Comparison of ENCODE assay signal across 9 mouse cellular contexts in genomic region chr16:13673114-13673513, GRCm38 (mm10). TPM values are rescaled to one million over a fixed set of nuclear protein-coding genes. Genes with fewer than 3 reads are reported as not detected.
DNase-seq lines count a peak whose midpoint lies in the region; ATAC-seq and TF ChIP-seq lines count a peak whose summit lies in the region.
"Had no signal": no experiment of that assay in that cellular context is flagged by ENCODE, and none has a peak within 500 bp of the region (broad histone marks: within the 10 kb centered on the region; RNA-seq: fewer than 3 reads in every experiment).

No protein-coding gene starts in this region.

- dilution Hi-C loops in CH12.LX (cut with MboI; ENCODE audit: extremely low pct_ligation_motif_present, extremely low pct_unique_long_range_greater_than_20kb, low sequenced_read_pairs), result no loop called here

- DNase-seq in heart, embryonic 10.5 days (ENCODE audit: low spot score), result no peak
- DNase-seq in heart, adult 8-10 months (ENCODE audit: low spot score), result no peak
- no peak for DNase-seq in CH12.LX (ENCODE audit: extremely low read depth)
- no peak for DNase-seq in liver, embryonic 14.5 days (ENCODE audit: low read depth in 3 of 3, low spot score in 3 of 3)
- no peak for DNase-seq in adrenal gland, postnatal 4 days (ENCODE audit: low spot score in 2 of 2)
- no peak for DNase-seq in urinary bladder, postnatal 10 days (ENCODE audit: low spot score)
- DNase-seq in embryo, embryonic 9.5 days (ENCODE audit: extremely low spot score), result no peak

- in situ Hi-C loops in CH12.LX (cut with MboI; ENCODE audit: low pct_ligation_motif_present, low pct_unique_long_range_greater_than_20kb, low sequenced_read_pairs), result no loop called here

- WGBS in heart, embryonic 10.5 days, result 79% methylated on average over 5 of the region's 5 CpGs
- 67% methylated on average over 5 of the region's 5 CpGs for WGBS in forebrain, embryonic 16.5 days
- WGBS in liver, embryonic 14.5 days (ENCODE audit: insufficient replicate concordance), result 66% methylated on average over 5 of the region's 5 CpGs

- no peak for TF ChIP-seq POLR2A in CH12.LX (IDR thresholded peaks at IDR 0.05; ENCODE audit: low read depth, low read length)

- TF ChIP-seq EP300 in CH12.LX (IDR thresholded peaks at IDR 0.05; ENCODE audit: low read length), result no peak
- no peak for TF ChIP-seq EP300 in liver, embryonic 14.5 days (IDR thresholded peaks at IDR 0.05; ENCODE audit: low read depth)

- TF ChIP-seq CTCF in CH12.LX (conservative IDR thresholded peaks at IDR 0.05 in 1 of 2, IDR thresholded peaks at IDR 0.05 in 1 of 2; ENCODE audit: low read depth in 2 of 2, low read length in 2 of 2), result no peak
- no peak for TF ChIP-seq CTCF in liver, embryonic 14.5 days (IDR thresholded peaks at IDR 0.05; ENCODE audit: low read depth)

- H3K79me2 ChIP-seq in CH12.LX (replicated peaks; ENCODE audit: control insufficient read depth, extremely low read depth, insufficient read depth, poor library complexity, severe bottlenecking), result peaks cover 34% of the 10 kb centered on the region

- peaks cover 12% of the 10 kb centered on the region for H3K4me1 ChIP-seq in heart, embryonic 10.5 days
- H3K4me1 ChIP-seq in CH12.LX (ENCODE audit: control insufficient read depth in 1 of 2, insufficient read depth in 2 of 2), result peaks cover 0 to 37% of the 10 kb centered on the region in 2 experiments
- H3K4me1 ChIP-seq in forebrain, embryonic 16.5 days (replicated peaks; ENCODE audit: control insufficient read depth, insufficient read depth, low read length), result peaks cover 13% of the 10 kb centered on the region
- H3K4me1 ChIP-seq in liver, embryonic 14.5 days (replicated peaks; ENCODE audit: control insufficient read depth in 2 of 2, insufficient read depth in 2 of 2, low read length in 1 of 2), result peaks cover 16 to 24% of the 10 kb centered on the region in 2 experiments

- H3K4me2 ChIP-seq in CH12.LX (ENCODE audit: insufficient read depth, low read depth, poor library complexity, severe bottlenecking), result peak overlapping the region; percentile 92
- H3K4me2 ChIP-seq in forebrain, embryonic 16.5 days (ENCODE audit: low read length), result peak overlapping the region; percentile 74
- peak overlapping the region; percentile 88 for H3K4me2 ChIP-seq in liver, embryonic 14.5 days (ENCODE audit: low read depth)

- peak overlapping the region; percentile 16; the same call in 1 of the 2 replicates for H3K9ac ChIP-seq in CH12.LX (ENCODE audit: insufficient read depth, low read depth)
- no peak overlapping the region for H3K9ac ChIP-seq in forebrain, embryonic 16.5 days (replicated peaks; ENCODE audit: low read depth, low read length)
- no peak overlapping the region for H3K9ac ChIP-seq in liver, embryonic 14.5 days (replicated peaks)

- peaks cover 16% of the 10 kb centered on the region for H3K36me3 ChIP-seq in heart, embryonic 10.5 days
- peaks cover 19 to 39% of the 10 kb centered on the region in 2 experiments for H3K36me3 ChIP-seq in CH12.LX (replicated peaks in 1 of 2; ENCODE audit: control insufficient read depth in 1 of 2, insufficient read depth in 1 of 2, low read length in 1 of 2)
- H3K36me3 ChIP-seq in forebrain, embryonic 16.5 days (ENCODE audit: control insufficient read depth, insufficient read depth), result peaks cover 7% of the 10 kb centered on the region; the same call in 1 of the 2 replicates
- H3K36me3 ChIP-seq in liver, embryonic 14.5 days (replicated peaks; ENCODE audit: control insufficient read depth, insufficient read depth, low read depth), result peaks cover 10% of the 10 kb centered on the region

- TF ChIP-seq RAD21 in CH12.LX (IDR thresholded peaks at IDR 0.05; ENCODE audit: low read depth, low read length), result no peak

- H3K4me3 ChIP-seq in heart, embryonic 10.5 days, result peak overlapping the region; percentile 98
- H3K4me3 ChIP-seq in CH12.LX (replicated peaks in 1 of 3; ENCODE audit: low read depth in 2 of 3, low read length in 2 of 3, poor library complexity in 1 of 3), result peak overlapping the region in 2 of 3 experiments; percentile 81 to 86
- no peak overlapping the region for H3K4me3 ChIP-seq in forebrain, embryonic 16.5 days (replicated peaks; ENCODE audit: low read length)
- H3K4me3 ChIP-seq in liver, embryonic 14.5 days (ENCODE audit: insufficient read depth in 1 of 2, low read depth in 2 of 2, low read length in 2 of 2), result peak overlapping the region in 1 of 2 experiments; percentile 79; a peak in 2 of 4 replicates

- no peak overlapping the region for H3K27ac ChIP-seq in heart, embryonic 10.5 days
- H3K27ac ChIP-seq in CH12.LX (ENCODE audit: insufficient read depth, low read depth), result no peak overlapping the region
- H3K27ac ChIP-seq in forebrain, embryonic 16.5 days (ENCODE audit: low read length), result no peak overlapping the region
- no peak overlapping the region for H3K27ac ChIP-seq in liver, embryonic 14.5 days

- no peaks in the 10 kb centered on the region for H3K27me3 ChIP-seq in heart, embryonic 10.5 days (ENCODE audit: insufficient read depth, poor library complexity, severe bottlenecking)
- H3K27me3 ChIP-seq in CH12.LX (replicated peaks), result no peaks in the 10 kb centered on the region
- no peaks in the 10 kb centered on the region for H3K27me3 ChIP-seq in forebrain, embryonic 16.5 days (replicated peaks; ENCODE audit: control insufficient read depth, insufficient read depth, low read length)
- H3K27me3 ChIP-seq in liver, embryonic 14.5 days (ENCODE audit: control insufficient read depth, insufficient read depth, low read length), result no peaks in the 10 kb centered on the region

- H3K9me3 ChIP-seq in heart, embryonic 10.5 days, result no peaks in the 10 kb centered on the region
- no peaks in the 10 kb centered on the region for H3K9me3 ChIP-seq in CH12.LX (replicated peaks; ENCODE audit: low read length)
- H3K9me3 ChIP-seq in forebrain, embryonic 16.5 days (ENCODE audit: control insufficient read depth, low read length), result no peaks in the 10 kb centered on the region
- H3K9me3 ChIP-seq in liver, embryonic 14.5 days (ENCODE audit: control insufficient read depth, low read length), result no peaks in the 10 kb centered on the region

- no peak for ATAC-seq in forebrain, embryonic 16.5 days
- no peak for ATAC-seq in liver, embryonic 14.5 days (ENCODE audit: insufficient read depth)

TF ChIP-seq in CH12.LX, 34 proteins besides CTCF, POLR2A, EP300 and RAD21:
- no peak for TF ChIP-seq ZC3H11A (IDR thresholded peaks at IDR 0.05; ENCODE audit: low read depth, low read length)
- no peak for TF ChIP-seq USF1 (IDR thresholded peaks at IDR 0.05; ENCODE audit: low read depth, low read length)
- no peak for TF ChIP-seq MAFK (IDR thresholded peaks at IDR 0.05; ENCODE audit: insufficient replicate concordance, low read length)
- no peak for TF ChIP-seq ETS1 (conservative IDR thresholded peaks at IDR 0.05; ENCODE audit: low read depth, low read length)
- TF ChIP-seq IRF4 (IDR thresholded peaks at IDR 0.05; ENCODE audit: low read depth, low read length), result no peak
- TF ChIP-seq PAX5 (IDR thresholded peaks at IDR 0.05; ENCODE audit: low read length), result no peak
- no peak for TF ChIP-seq E2F4 (IDR thresholded peaks at IDR 0.05; ENCODE audit: insufficient replicate concordance, low read depth, low read length)
- no peak for TF ChIP-seq CHD1 (IDR thresholded peaks at IDR 0.05; ENCODE audit: low read depth, low read length)
- no peak for TF ChIP-seq MAX (IDR thresholded peaks at IDR 0.05; ENCODE audit: low read length)

RNA-seq across cellular contexts. Expression of gene 3110001I22Rik, which starts 1.4 kb away (rescaled TPM):
- polyA plus RNA-seq in heart, embryonic 10.5 days (2016; fragmentation: Nextera tagmentation; extraction: Ambion mirVana), result 3.9 and 4.4 TPM in 2 replicates
- total RNA-seq in heart, adult 8-10 months (2022), result 1 to 10 TPM; 2.2 to 3.0 (median 2.6) TPM
- total RNA-seq in CH12.LX (2012; rRNA removed) (5.6 and 9.0 TPM in 2 replicates), CH12.LX (2014; rRNA removed) (24.2 and 25.4 TPM in 2 replicates)
- polyA plus RNA-seq in CH12.LX (2012; ENCODE audit: insufficient read length, low read depth), result 10.8 TPM in 2 replicates
- 8.5 and 8.6 TPM in 2 replicates for polyA plus RNA-seq in forebrain, embryonic 16.5 days (2015; fragmentation: Nextera tagmentation; extraction: Ambion mirVana)
- polyA plus RNA-seq in liver, embryonic 14.5 days (2012; rRNA removed), result 1.3 and 1.7 TPM in 2 replicates
- polyA plus RNA-seq in liver, embryonic 14.5 days (2014; fragmentation: Nextera tagmentation; extraction: Ambion mirVana), result 2.2 and 2.3 TPM in 2 replicates
- total RNA-seq in adrenal gland, postnatal 4 days (2021), result 1 to 10 TPM; 6.4 to 8.5 TPM

RNA-seq across cellular contexts. Expression of gene Bfar, which starts 1.5 kb away (rescaled TPM):
- polyA plus RNA-seq in heart, embryonic 10.5 days (2016; fragmentation: Nextera tagmentation; extraction: Ambion mirVana), result 31.2 and 33.2 TPM in 2 replicates
- total RNA-seq in heart, adult 8-10 months (2022), result 10 to 100 TPM; 41.4 to 53.6 (median 51.1) TPM
- total RNA-seq in CH12.LX (2012; rRNA removed), result 44.4 and 44.9 TPM in 2 replicates
- total RNA-seq in CH12.LX (2014; rRNA removed), result 41.0 and 43.9 TPM in 2 replicates
- 42.6 and 43.1 TPM in 2 replicates for polyA plus RNA-seq in CH12.LX (2012; ENCODE audit: insufficient read length, low read depth)
- polyA plus RNA-seq in forebrain, embryonic 16.5 days (2015; fragmentation: Nextera tagmentation; extraction: Ambion mirVana), result 53.3 and 56.9 TPM in 2 replicates
- polyA plus RNA-seq in liver, embryonic 14.5 days (2012; rRNA removed), result 7.4 and 11.0 TPM in 2 replicates
- 9.6 and 10.3 TPM in 2 replicates for polyA plus RNA-seq in liver, embryonic 14.5 days (2014; fragmentation: Nextera tagmentation; extraction: Ambion mirVana)
- total RNA-seq in adrenal gland, postnatal 4 days (2021), result 10 to 100 TPM; 52.3 to 55.6 TPM

RNA-seq across cellular contexts. Expression of gene Parn, which starts 5.1 kb away (rescaled TPM):
- 34.3 and 36.6 TPM in 2 replicates for polyA plus RNA-seq in heart, embryonic 10.5 days (2016; fragmentation: Nextera tagmentation; extraction: Ambion mirVana)
- total RNA-seq in heart, adult 8-10 months (2022), result 10 to 100 TPM in 2 of 4 experiments, 1 to 10 TPM in 2; 7.8 to 12.7 (median 9.3) TPM
- 56.9 and 62.6 TPM in 2 replicates for total RNA-seq in CH12.LX (2012; rRNA removed)
- 43.1 and 48.7 TPM in 2 replicates for total RNA-seq in CH12.LX (2014; rRNA removed)
- polyA plus RNA-seq in CH12.LX (2012; ENCODE audit: insufficient read length, low read depth), result 88.6 and 90.5 TPM in 2 replicates
- 44.2 and 46.4 TPM in 2 replicates for polyA plus RNA-seq in forebrain, embryonic 16.5 days (2015; fragmentation: Nextera tagmentation; extraction: Ambion mirVana)
- 5.4 and 7.1 TPM in 2 replicates for polyA plus RNA-seq in liver, embryonic 14.5 days (2012; rRNA removed)
- 12.9 and 16.9 TPM in 2 replicates for polyA plus RNA-seq in liver, embryonic 14.5 days (2014; fragmentation: Nextera tagmentation; extraction: Ambion mirVana)
- total RNA-seq in adrenal gland, postnatal 4 days (2021), result 10 to 100 TPM; 47.8 to 52.0 TPM

RNA-seq across cellular contexts. Expression of gene Pla2g10, which starts 57.7 kb away (rescaled TPM):
- 0.09 TPM in 1 of 2 replicates, not detected in the other for polyA plus RNA-seq in heart, embryonic 10.5 days (2016; fragmentation: Nextera tagmentation; extraction: Ambion mirVana)
- total RNA-seq in heart, adult 8-10 months (2022), result under 1 TPM in 1 of 4 experiments, not detected in 3; 0.60 TPM
- total RNA-seq in CH12.LX (2012; rRNA removed), result not detected in 2 replicates
- total RNA-seq in CH12.LX (2014; rRNA removed), result not detected in 2 replicates
- polyA plus RNA-seq in CH12.LX (2012; ENCODE audit: insufficient read length, low read depth), result not detected in 2 replicates
- polyA plus RNA-seq in forebrain, embryonic 16.5 days (2015; fragmentation: Nextera tagmentation; extraction: Ambion mirVana), result 0.43 TPM in 1 of 2 replicates, not detected in the other
- polyA plus RNA-seq in liver, embryonic 14.5 days (2012; rRNA removed), result 0.11 and 0.20 TPM in 2 replicates
- polyA plus RNA-seq in liver, embryonic 14.5 days (2014; fragmentation: Nextera tagmentation; extraction: Ambion mirVana), result 0.19 TPM in 1 of 2 replicates, not detected in the other
- not detected for total RNA-seq in adrenal gland, postnatal 4 days (2021)
- total RNA-seq: adrenal gland, postnatal 25 days had no signal
